Mouse (Mus musculus) right cerebral cortex, postnatal 4 days (tissue): ENCODE data around the gene Lgi1.
A peak's percentile ranks its signal among the peaks of the same experiment; 100 is the strongest.

Experiments used
- DNase-seq: peaks from one replicate; pipeline ENCODE4 v3.0.0-alpha.2; 2022

Lgi1 gene

GRCm38 (mm10) chr19:38264505-38265500, at the start of gene Lgi1:
TSS of gene Lgi1 (plus strand) at chr19:38264536.
- DNase-seq, result peak; percentile 60

GRCm38 (mm10) chr19:38217696-38218095, 46.6 kb upstream of the Lgi1 start:
- DNase-seq, result no peak

- no peak for DNase-seq
Measured at GRCm38 (mm10) chr19:38223356-38223904, 40.9 kb upstream of the Lgi1 start.

DNA sequence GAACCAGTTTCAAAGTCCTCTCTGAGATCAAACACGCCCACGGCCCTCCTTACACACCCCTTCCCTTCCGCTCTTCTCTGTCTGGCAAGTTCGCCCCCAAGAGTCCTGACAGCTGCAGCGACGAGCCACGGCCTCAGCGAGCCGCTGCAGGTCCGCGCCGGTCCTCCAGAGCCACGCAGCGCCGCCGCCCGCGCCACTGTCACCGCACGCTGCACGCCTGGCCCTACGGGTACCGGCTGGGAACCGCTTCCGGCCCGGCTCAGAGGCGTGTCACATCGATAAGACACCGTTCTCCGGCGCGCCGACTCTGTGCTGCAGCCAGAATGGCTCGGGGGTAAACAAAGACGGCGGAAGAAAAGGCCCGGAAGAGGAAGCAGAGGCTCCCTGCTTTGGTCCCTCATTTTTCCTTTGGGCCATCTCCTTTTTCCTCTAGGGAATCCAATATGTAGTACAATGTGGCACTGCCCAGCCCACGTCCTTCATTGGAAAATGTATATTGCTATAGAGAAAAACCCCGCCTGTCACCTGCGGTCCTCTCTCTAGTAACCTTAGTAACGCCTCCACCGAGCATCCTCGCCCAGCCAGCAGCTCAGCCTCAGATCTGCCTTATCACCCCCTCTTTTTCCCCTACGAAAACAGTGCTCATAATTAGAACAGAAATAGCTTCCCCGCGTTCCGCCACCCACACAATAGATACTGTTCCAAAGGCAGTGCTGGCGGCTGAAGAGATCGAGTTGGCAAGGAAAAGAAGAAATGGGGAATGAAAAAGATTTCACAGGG, 40.2 kb upstream of the Lgi1 start, which contains the start of gene Fra10ac1:
Gene Fra10ac1, minus strand, starts transcription at position 252 of the 780 bp plus-strand sequence.
- peak; percentile 93 for DNase-seq

- DNase-seq, result peak; percentile 35
Measured at GRCm38 (mm10) chr19:38224685-38225060, 39.7 kb upstream of the Lgi1 start.

DNA sequence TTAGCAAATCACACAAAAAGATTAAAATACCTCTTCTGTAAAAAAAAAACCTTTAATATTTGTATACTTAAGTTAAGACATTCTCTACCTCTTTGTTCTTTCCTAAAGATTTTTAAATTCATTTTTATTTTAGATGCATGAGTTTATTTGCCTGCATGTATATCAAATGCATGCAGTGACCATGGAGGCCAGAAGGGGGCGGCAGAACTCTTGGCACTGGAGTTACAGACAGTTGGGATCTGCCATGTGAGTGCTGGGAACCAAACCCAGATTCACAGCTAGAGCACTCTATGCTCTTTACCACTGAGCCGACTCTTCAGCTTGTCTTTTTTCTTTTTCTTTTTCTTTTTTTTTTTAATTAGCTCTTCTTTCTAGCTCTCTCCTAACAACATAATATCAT, 35.6 kb upstream of the Lgi1 start:
- no peak for DNase-seq

GRCm38 (mm10) chr19:38232087-38232486, 32.2 kb upstream of the Lgi1 start:
- DNase-seq, result no peak

GRCm38 (mm10) chr19:38232516-38232915, 31.8 kb upstream of the Lgi1 start:
- DNase-seq, result no peak

GRCm38 (mm10) chr19:38236526-38236925, 27.8 kb upstream of the Lgi1 start:
- DNase-seq, result no peak

DNA sequence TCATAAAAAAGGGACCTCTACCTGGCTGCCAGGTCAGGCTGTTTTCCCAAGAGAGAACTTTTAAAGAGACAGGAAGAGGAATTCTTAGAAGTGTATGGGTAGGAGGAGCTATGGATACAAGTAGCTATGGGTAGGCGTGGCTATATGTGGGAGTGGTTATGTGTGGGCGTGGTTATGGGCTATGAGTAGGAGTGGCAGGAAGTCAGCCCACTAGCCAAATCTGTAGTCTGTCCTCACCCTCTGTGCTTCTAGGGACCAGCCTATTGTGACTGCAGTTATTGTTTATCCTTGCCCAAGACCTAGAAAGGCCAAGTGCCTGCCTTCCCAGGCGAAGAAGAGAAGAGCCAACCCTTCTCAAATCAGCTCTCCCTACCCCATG, 26.5 kb upstream of the Lgi1 start:
- no peak for DNase-seq

GRCm38 (mm10) chr19:38238213-38238951, 26.0 kb upstream of the Lgi1 start:
- DNase-seq, result peak; percentile 54

GRCm38 (mm10) chr19:38242314-38242852, 22.0 kb upstream of the Lgi1 start:
- no peak for DNase-seq

- DNase-seq, result no peak
Measured at GRCm38 (mm10) chr19:38244748-38245147, 19.6 kb upstream of the Lgi1 start.

DNA sequence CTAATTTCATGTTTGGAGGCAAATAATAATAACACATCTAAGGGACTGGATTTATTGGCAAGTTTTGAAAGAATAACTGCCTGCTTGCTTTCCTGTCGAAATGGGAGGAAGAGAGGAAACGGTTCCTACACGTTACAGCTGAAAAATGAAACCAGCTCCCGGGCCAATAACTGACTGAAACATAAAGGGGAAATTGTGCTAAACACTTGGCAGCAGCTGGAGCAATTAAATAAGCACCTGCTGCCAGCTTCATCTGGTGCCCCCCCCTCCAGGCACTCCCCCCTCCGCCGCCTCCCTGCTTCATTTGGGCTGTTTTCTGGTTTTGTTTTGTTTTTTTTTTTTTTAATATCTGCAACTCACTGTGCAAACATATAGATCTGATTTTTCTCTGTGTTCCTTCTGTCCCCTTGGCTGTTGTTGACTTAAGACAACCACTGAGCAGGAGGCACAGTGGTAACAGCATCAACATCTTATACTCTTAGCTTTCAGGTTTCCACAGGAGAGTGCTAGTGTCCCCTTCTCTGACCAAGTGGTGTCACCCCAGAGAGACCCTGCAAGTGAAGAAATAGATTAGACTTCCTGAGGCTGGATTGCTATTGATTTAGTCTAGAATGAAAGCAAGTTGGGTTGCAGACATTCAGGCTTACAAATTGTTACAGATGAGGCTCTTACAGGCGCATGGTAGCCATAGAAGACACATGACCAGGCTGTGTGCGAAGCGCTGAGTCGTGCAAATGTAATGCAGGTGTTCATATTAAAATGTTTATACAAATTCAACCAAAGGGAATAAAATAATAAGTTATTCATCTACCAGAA, 18.8 kb upstream of the Lgi1 start:
- DNase-seq, result no peak

- no peak for DNase-seq
Measured at GRCm38 (mm10) chr19:38246177-38246622, 18.1 kb upstream of the Lgi1 start.

DNA sequence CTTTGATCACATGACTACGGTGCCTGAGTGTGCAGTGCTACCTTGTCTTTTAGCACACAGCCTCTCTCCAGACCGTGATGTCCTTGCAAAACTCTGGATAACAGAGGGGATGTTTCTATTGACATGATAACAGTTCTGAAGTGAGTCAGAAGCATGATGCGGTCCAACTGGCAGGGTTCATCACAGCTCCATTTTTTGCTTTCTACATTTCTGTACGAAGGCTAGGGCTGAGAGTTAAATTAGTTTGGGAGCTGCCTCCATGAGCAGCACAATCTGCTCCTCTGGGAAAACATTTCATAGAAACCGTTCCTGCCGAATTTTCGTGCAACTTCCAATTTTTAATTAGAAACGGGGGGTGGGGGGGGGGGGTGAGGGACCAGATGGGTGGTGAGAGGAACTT, 14.7 kb upstream of the Lgi1 start:
- no peak for DNase-seq

DNA sequence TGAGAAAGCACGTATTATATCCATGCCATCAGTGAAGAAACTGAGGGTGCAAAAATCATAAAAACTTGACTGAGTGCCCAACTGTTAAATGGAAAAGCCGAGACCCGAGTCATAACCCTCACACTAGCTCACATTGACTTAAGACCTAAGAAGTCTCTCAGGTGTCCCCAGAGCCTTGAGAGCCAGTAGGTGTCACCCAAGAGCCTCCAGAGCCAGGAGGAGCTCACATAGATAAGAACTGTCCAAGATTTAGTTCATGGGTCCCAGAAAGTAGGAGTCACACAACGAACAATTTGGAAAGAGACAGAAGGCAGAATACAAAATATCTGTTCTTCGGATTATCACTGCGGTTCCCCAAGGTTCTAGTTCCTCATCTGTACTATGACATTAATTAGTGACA, 10.5 kb upstream of the Lgi1 start:
- peak; percentile 30 for DNase-seq

- peak; percentile 59 for DNase-seq
Measured at GRCm38 (mm10) chr19:38258651-38259065, 5.7 kb upstream of the Lgi1 start.

- DNase-seq, result no peak
Measured at GRCm38 (mm10) chr19:38259436-38259835, 4.9 kb upstream of the Lgi1 start.

DNA sequence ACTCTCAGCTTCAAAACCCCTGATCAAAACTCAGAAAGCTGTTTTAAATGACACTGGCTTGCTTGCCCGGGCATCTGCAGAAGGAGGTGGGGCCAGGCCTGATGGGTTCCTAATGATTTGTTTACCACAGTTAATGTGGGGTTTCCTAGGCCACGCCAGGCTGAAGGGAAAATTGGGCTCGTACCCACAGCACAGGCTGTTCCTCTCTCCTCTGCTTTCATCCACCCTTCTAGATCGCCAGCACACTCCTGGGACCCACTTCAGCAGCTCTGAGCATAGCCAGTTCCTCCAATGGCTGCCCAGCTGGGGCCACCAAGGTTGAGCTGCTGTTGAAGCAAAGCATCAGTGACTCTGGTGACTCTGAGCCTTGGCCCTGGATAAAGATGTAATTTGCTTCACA, 4.0 kb upstream of the Lgi1 start:
- no peak for DNase-seq

DNA sequence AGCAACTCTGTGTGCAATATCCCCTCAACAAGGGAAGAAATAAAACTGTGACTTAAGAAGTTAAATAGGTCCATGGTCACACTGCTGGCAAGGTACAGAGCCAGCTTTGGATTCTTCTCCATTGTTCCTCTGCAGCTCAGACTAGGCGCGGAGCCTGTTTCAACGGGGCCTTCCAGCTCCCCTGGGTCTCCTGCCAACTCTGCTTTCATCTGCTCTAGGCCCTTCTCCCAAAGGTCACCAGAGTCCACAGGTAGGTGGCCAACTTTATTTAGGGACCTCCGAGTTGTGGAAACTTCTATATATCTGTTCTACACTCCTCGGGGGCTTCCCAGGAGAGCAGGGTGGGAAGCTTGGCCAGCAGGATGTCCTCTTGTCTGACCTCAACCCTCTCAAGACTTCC, 3.0 kb upstream of the Lgi1 start:
- no peak for DNase-seq
